Mouse (Mus musculus) G1E (cell line): ENCODE results near the gene Tefm. TPM values are rescaled to one million over a fixed set of nuclear protein-coding genes. Genes with fewer than 3 reads are reported as not detected.

Experiments
- ATAC-seq: 2 replicates; pipeline ENCODE4 v1.8.0; 2016; ENCODE audit warnings: mild to moderate bottlenecking; ENCODE audit not compliant: insufficient number of reproducible peaks, poor library complexity, low FRiP score, severe bottlenecking; ENCODE audit errors: extremely low read depth
- DNase-seq: peaks from one replicate; pipeline ENCODE4 v3.0.0; 2012; ENCODE audit warnings: low spot score
- H3K27me3 ChIP-seq: 2 replicates; pipeline ENCODE4 v1.6.1; 2012; ENCODE audit warnings: mild to moderate bottlenecking, low read length, inconsistent platforms; ENCODE audit not compliant: insufficient read depth
- H3K36me3 ChIP-seq: replicated peaks from 2 replicates; pipeline ENCODE3; 2012; ENCODE audit warnings: mild to moderate bottlenecking, inconsistent platforms
- H3K4me1 ChIP-seq: 2 replicates; pipeline ENCODE4 v1.6.1; 2012; ENCODE audit warnings: low read depth, low read length, inconsistent platforms, mixed read lengths; ENCODE audit not compliant: insufficient read depth
- H3K4me3 ChIP-seq: 2 replicates; pipeline ENCODE4 v1.5.1; 2012; ENCODE audit warnings: low read depth, mild to moderate bottlenecking, inconsistent platforms, low read length, moderate library complexity, mixed read lengths
- H3K9me3 ChIP-seq: replicated peaks from 2 replicates; pipeline ENCODE4 v1.6.1; 2012; ENCODE audit warnings: inconsistent platforms
- CTCF ChIP-seq: IDR thresholded peaks from 2 replicates; pipeline ENCODE4 v1.5.1; 2012; ENCODE audit warnings: low read depth, low read length, inconsistent platforms, mixed read lengths
- GATA1 ChIP-seq: IDR thresholded peaks from 2 replicates; pipeline ENCODE4 v1.6.1; 2012; ENCODE audit warnings: borderline replicate concordance, low read length, inconsistent platforms, mixed read lengths
- GATA2 ChIP-seq: IDR thresholded peaks from 2 replicates; pipeline ENCODE4 v1.6.1; 2012; ENCODE audit warnings: low read depth, low read length, inconsistent platforms, borderline replicate concordance
- POLR2AphosphoS5 ChIP-seq: IDR thresholded peaks from 2 replicates; pipeline ENCODE4 v1.6.1; 2012; ENCODE audit warnings: low read depth, low read length, inconsistent platforms; ENCODE audit not compliant: insufficient replicate concordance
- TAL1 ChIP-seq: conservative IDR thresholded peaks from 2 replicates; pipeline ENCODE4 v1.6.1; 2012; ENCODE audit warnings: low read depth, low read length, inconsistent platforms, mixed read lengths
- polyA plus RNA-seq: library from polyadenylated mRNA; stranded (reverse); fragments of >175 nt; gene quantifications from 2 replicates; pipeline ENCODE4 v1.2.3, GENCODE M21; 2012
- total RNA-seq, 2 experiments: library from RNA; stranded (forward) in 1 of 2; stranded (reverse) in 1 of 2; fragments of 200-1000 nt in 1 of 2; fragments of >200 nt in 1 of 2; fragmentation: Nextera tagmentation in 1 of 2; gene quantifications; 2 replicates each; pipeline ENCODE4 v1.2.3; 2014 to 2017

Tefm gene
- total and polyA plus RNA-seq, 3 experiments, result 1.4 to 24.4 (median 16.3) TPM

- no peak for ATAC-seq
Measured at GRCm38 (mm10) chr11:80145787-80146275, 3.9 kb upstream of the Tefm start.

DNA sequence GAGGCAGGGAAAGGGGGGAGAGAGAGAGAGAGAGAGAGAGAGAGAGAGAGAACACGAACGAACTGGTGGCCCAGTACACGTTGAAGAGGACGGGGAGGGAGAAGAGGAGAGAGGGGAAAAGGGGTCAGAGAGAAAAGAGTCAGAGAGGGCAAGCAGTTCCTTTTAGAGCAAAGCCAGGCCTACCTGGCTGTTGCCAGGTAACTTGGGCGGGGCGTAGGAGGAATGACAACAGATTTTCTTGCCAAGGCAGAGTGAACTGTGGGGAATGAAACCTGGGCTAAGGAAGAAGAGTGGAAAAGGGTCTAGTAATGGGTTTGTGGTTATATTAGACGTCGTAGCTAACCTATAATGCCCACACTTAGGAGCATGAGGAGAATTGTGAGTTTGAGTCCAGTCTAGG is 897 bp upstream of the Tefm start:
- H3K4me3 ChIP-seq, result peak overlapping the region; percentile 86
- no peaks in the 10 kb centered on the region for H3K27me3 ChIP-seq
- no peak for ATAC-seq
- peaks cover 48% of the 10 kb centered on the region for H3K4me1 ChIP-seq
- H3K36me3 ChIP-seq, result peaks cover 26% of the 10 kb centered on the region
- H3K9me3 ChIP-seq, result no peaks in the 10 kb centered on the region
- no peak for DNase-seq
- TF ChIP-seq GATA2 (no peak), TAL1 (no peak), CTCF (no peak), GATA1 (no peak), POLR2AphosphoS5 (no peak)

More at GRCm38 (mm10) chr11:80145787-80146275, 3.9 kb upstream of the Tefm start:
- no peaks in the 10 kb centered on the region for H3K36me3 ChIP-seq
- peaks cover 24% of the 10 kb centered on the region for H3K4me1 ChIP-seq
- no peak for DNase-seq
- peaks cover 2% of the 10 kb centered on the region; the same call in 1 of the 2 replicates for H3K27me3 ChIP-seq
- no peak overlapping the region for H3K4me3 ChIP-seq
- no peak for TF ChIP-seq POLR2AphosphoS5
- no peak for TF ChIP-seq GATA2
- TF ChIP-seq CTCF, result no peak
- TF ChIP-seq TAL1, result no peak
- TF ChIP-seq GATA1, result no peak
- no peaks in the 10 kb centered on the region for H3K9me3 ChIP-seq

DNA sequence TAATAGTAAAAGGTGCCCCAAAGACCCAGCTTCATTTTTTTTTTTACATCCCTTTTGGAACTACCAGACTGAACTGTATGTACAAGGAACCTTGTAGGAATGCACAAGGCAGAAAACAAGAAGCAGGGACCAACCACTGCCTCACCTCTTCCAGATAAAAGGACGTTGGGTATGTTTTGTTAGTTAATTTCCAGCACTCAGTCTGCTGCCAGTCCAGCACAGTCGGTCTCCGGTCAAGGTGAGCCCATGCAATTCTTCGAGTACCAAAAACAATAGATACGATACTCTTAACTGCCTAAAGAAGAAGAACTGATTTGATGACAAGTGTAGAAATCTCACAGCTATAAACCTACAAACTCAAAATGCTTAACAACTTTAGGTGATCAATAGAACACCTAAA is 4.2 kb downstream of the Tefm start:
- peaks cover 69% of the 10 kb centered on the region for H3K36me3 ChIP-seq
- H3K27me3 ChIP-seq, result no peaks in the 10 kb centered on the region
- H3K4me3 ChIP-seq, result no peak overlapping the region
- TF ChIP-seq TAL1, result no peak
- no peak for TF ChIP-seq GATA1
- no peaks in the 10 kb centered on the region for H3K9me3 ChIP-seq
- DNase-seq (no peak), ATAC-seq (no peak)
- peaks cover 41% of the 10 kb centered on the region for H3K4me1 ChIP-seq

GRCm38 (mm10) chr11:80136786-80137185 is 5.2 kb downstream of the Tefm start:
- Histone ChIP-seq H3K9me3 (no peaks in the 10 kb centered on the region), H3K4me1 (peaks cover 38% of the 10 kb centered on the region), H3K36me3 (peaks cover 78% of the 10 kb centered on the region), H3K4me3 (no peak overlapping the region), H3K27me3 (no peaks in the 10 kb centered on the region)
- no peak for ATAC-seq
- no peak for DNase-seq
- TF ChIP-seq POLR2AphosphoS5, result no peak
- no peak for TF ChIP-seq CTCF
- TF ChIP-seq TAL1, result no peak

DNA sequence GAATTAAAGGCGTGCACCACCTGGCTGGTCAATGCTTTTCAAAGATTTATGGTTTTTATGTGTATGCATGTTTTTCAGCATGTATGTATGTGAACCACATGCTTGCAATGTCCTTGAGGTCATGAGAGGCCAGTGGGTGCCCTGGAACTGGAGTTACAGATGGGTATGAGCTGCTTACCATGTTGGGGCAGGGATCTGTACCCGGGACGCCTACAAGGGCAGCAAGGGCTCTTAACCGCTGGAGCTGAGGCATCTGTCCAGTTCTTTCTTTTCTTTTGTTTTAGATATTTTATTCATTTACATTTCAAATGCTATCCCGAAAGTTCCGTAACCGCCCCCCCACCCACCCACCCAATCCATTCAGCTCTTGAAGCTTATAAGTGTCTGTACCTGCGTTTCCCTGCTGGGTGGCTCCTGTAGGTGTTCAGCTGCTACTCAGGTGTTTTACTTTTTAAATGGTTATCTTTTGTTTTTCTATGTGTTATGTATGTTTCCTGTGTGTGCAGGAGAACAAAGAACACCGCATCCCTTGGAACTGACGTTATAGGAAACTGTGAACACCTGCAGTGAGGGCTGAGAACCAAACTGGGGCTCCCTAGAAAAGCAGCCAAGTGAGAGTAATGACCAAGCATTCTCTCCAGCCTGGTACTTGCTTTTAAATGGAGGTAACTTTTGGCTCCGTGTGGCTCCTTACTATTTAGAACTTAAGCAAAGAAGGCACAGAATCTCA is 5.9 kb downstream of the Tefm start:
- peaks cover 38% of the 10 kb centered on the region for H3K4me1 ChIP-seq
- TF ChIP-seq CTCF, result no peak
- TF ChIP-seq GATA1, result no peak
- TF ChIP-seq POLR2AphosphoS5, result no peak
- TF ChIP-seq TAL1, result no peak
- no peak for TF ChIP-seq GATA2
- peaks cover 84% of the 10 kb centered on the region for H3K36me3 ChIP-seq
- H3K4me3 ChIP-seq, result no peak overlapping the region
- no peaks in the 10 kb centered on the region for H3K27me3 ChIP-seq
- no peaks in the 10 kb centered on the region for H3K9me3 ChIP-seq
- no peak for ATAC-seq
- DNase-seq, result no peak

DNA sequence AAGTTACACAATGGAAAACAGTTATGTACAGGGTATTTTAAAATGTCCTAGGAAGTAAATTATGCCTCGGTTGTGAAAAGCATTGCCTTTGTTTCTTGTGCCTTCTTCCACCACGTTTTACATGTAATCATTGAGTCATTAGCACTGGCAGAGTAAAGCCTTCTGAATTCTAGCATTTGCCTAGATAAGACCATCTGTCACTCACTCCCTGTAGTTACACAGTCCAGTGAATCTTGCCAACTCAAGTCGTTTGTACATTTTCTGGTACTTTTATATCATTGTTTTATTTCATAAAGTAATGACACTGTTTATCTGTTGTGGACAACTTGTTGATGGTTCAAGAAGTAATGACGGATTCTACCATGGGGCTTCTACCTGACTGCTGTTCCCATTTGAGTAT is 7.2 kb downstream of the Tefm start:
- H3K9me3 ChIP-seq, result no peaks in the 10 kb centered on the region
- no peak for DNase-seq

DNA sequence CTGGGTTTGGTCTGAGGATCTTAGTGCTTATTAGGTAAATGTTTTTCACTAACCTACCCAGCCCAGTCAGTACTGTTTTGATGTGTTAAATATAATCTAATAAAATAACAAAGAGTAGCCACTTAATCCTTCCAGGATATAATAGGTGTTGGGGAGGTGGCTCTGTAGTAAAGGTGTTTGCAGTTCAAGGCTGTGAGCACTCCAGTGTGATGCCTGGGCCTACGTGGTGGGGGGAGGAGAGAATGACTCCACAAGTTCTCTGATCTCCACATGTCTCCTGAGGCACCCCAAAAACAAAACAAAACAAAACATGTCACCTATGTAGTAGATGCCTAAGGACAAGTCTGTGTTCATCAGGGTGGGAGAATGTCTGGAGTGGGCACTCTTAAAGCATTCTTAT is 9.9 kb downstream of the Tefm start:
- no peak for TF ChIP-seq CTCF
- TF ChIP-seq GATA1, result no peak
- TF ChIP-seq POLR2AphosphoS5, result no peak
- no peak for TF ChIP-seq TAL1
- TF ChIP-seq GATA2, result no peak
- ATAC-seq, result no peak
- peaks cover 9% of the 10 kb centered on the region for H3K4me1 ChIP-seq
- no peaks in the 10 kb centered on the region for H3K9me3 ChIP-seq
- no peaks in the 10 kb centered on the region for H3K27me3 ChIP-seq
- H3K36me3 ChIP-seq, result peaks cover 86% of the 10 kb centered on the region
- H3K4me3 ChIP-seq, result no peak overlapping the region
- DNase-seq, result no peak

More for the DNA sequence above, 7.2 kb downstream of the Tefm start:
- no peak for ATAC-seq
- H3K4me1 ChIP-seq, result peaks cover 25% of the 10 kb centered on the region
- peaks cover 89% of the 10 kb centered on the region for H3K36me3 ChIP-seq
- no peak overlapping the region for H3K4me3 ChIP-seq
- no peaks in the 10 kb centered on the region for H3K27me3 ChIP-seq
- TF ChIP-seq TAL1, result no peak
- no peak for TF ChIP-seq GATA1
- no peak for TF ChIP-seq CTCF
- no peak for TF ChIP-seq POLR2AphosphoS5
- no peak for TF ChIP-seq GATA2
